Mouse (Mus musculus) activated CD4-positive, CD25-positive, alpha-beta regulatory T cell, adult 4 months (primary cell): ENCODE measurements around the gene Cebpg. TPM values are rescaled to one million over a fixed set of nuclear protein-coding genes. Genes with fewer than 3 reads are reported as not detected.

Experiments
- ATAC-seq: one replicate; pipeline ENCODE4 v1.8.0; 2017
- polyA plus RNA-seq, 2 experiments: library from polyadenylated mRNA; unstranded; fragments of 100-300 nt; shearing (Covaris generic); gene quantifications; one replicate each; pipeline ENCODE4 v1.2.1; 2017

Cebpg gene
- polyA plus RNA-seq, 2 experiments from 2014 or later: 7.8 to 8.6 TPM

DNA sequence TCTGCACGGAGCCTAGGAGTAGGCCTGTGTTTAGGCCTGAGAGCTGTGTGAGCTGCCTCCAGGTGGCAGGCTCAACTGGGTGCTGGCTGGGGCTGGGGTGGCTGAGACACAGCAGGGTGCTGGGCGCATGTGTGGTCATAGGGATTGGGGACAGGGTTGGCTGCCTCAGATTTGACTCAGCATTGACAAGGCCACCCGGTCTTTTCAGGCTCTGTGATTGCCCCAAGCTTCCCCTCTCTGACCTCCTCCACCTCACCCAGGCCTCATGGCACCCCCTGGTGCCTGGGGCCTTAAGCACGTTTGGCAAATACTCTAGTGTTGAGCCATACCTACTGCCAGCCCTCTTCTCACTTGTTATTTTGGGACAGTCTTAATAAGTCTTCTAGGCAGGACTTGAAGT, 33.1 kb downstream of the Cebpg start:
- ATAC-seq: no peak

DNA sequence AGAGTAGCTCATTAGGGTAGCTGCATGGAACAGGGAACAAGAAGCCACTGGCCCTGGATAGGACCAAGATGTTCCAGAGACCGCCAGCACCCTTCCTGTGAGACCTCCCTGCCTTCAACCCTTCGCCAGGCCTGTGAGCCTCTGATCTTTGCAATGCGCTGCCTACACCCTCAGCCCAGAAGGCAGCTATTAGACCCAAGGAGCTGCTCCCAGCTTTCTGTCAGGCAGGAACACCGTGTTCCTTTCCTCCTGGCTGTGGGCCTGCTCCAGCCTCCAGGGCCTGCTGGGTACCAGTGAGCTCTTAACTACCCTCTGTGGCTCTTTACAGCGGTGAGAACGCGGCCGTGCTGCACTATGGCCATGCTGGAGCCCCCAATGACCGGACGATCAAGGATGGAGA, 35.0 kb downstream of the Cebpg start:
- no peak for ATAC-seq

DNA sequence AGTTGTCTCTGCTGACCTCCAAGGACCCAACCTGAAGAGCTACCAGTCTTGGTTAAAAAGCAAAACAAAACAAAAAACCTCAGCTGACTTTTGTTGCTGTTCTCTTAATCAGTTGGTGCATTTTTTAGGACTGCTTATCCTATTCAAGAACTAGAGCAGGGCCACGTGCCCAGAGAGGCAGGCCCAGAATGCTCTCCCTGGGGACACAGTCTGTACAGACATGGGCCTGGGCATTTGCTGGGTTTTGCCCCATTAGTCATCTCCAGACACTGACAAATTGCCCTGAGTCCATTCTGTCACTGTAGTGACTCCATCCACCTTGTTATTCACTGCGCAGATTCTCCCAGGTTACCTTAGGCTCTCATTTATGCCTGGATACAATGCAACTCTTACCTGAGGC, 41.1 kb downstream of the Cebpg start:
- no peak for ATAC-seq

DNA sequence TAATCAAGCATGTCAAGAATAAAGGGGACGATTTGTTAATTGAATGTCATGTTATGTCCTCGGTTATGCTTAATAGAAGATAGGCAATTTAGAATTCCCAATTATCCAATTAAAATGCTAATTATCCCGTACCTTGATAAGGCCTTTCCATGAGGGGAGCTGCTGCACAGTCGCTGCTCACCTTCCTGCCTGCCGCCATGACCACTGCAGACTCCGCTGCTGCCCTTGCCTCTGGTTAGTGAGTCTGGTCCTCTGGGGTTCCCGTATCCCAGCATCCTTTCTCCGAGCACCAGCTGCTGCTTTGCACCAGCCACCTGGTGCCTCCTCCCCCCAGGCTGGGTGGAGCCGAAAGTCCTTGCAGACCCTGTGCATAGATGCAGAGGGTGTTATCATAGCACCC, 43.1 kb downstream of the Cebpg start:
- no peak for ATAC-seq

DNA sequence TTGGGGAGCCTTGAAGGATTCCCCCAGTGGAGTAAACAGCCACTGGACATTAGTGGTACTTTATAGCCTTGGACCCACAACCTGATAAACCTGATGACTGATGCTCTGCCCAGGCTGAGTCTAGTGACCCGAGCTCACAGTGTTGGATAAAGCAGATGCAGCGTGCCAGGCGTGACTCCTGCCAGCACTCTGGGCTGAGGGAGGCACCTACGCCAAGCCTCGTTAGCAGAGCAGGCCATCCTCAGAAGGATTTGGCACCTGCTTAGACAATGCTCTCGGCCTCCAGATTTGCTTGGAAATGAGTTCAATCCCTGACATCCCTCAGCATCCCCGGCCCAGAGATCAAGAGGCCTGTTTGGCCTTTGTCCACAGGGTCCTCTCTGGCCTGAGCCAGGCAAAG, 49.7 kb downstream of the Cebpg start:
- ATAC-seq: no peak

DNA sequence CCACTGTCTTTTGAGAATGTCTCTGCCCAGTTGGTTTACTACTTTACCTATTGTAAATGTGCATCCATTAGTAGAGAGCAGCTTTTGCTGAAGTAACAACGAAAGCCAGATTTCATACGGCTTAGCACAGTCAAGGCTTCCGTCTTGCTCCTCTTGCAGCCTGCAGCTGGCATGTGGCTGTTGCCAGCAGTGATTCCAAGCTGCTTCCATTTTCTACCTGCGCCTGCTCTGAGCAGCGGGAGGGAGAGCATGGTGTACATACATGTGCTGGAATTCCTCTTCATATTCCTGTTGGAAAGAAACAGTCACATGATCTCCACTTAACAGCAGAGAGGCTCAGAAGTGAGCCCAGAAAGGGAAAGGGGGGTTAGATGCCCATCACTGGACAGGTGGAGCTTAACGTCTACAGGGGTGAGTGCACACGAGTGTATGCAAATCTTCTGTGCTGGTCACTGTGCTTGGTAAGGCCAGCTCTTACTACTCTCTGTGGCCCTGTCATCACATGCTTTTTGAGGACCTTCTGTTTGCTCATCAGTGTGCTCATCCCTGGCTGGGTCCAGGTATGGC, 53.1 kb downstream of the Cebpg start:
- no peak for ATAC-seq

DNA sequence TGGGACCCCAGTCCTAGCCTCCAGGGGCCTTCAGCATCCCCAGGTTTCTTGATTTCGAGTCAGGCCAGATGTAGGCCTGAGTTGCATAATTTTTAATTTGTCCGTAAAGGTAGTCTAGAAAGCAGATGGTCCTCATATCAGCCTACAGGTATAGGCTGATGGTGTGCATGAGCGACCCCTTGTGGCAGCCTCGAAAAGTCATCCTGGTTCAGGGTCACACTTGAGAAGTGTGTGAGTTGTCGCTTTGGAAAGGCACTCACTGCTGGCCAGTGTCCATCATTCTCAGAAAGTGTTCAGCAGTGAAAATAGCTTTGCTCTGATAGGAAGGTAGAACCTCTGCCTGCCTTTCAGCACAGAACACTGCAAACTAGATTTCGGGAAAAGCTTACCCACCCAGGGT, 55.5 kb downstream of the Cebpg start:
- no peak for ATAC-seq

Other genes with a start within 250 kb of the Cebpg start
- not detected for gene Chst8, start 243.9 kb downstream of the Cebpg start, polyA plus RNA-seq
- gene Pepd, start 144.2 kb downstream of the Cebpg start, polyA plus RNA-seq: 10 to 100 TPM; 53.8 to 54.2 TPM
- 1 to 10 TPM in 1 of 2 experiments, under 1 TPM in 1; 0.81 to 1.2 TPM for gene Cebpa, start 62.7 kb upstream of the Cebpg start, polyA plus RNA-seq
- gene Slc7a10, start 129.8 kb upstream of the Cebpg start, polyA plus RNA-seq: 1 to 10 TPM; 1.0 to 3.2 TPM
- gene Lrp3, start 158.9 kb upstream of the Cebpg start, polyA plus RNA-seq: under 1 TPM in 1 of 2 experiments, not detected in 1; 0.85 TPM